Mouse (Mus musculus) midbrain, postnatal 0 days (tissue): ENCODE measurements around the gene Tmem54. TPM values are rescaled to one million over a fixed set of nuclear protein-coding genes. Genes with fewer than 3 reads are reported as not detected.

Experiments used
- ATAC-seq: fragments of 200-750 bp; cut with Nextera tagmentation; 2 replicates; pipeline ENCODE4 v1.8.0; 2017; ENCODE audit warnings: moderate number of reproducible peaks, mild to moderate bottlenecking, moderate TSS enrichment, moderate library complexity; ENCODE audit not compliant: low FRiP score
- DNase-seq: peaks from one replicate; pipeline ENCODE4 v3.0.0-alpha.2; 2015; ENCODE audit warnings: low spot score
- H3K27ac ChIP-seq: fragments of 300-500 bp; sonication (generic); 2 replicates; pipeline ENCODE4 v1.5.1; 2014; ENCODE audit warnings: low read depth, mild to moderate bottlenecking, low read length, mixed read lengths
- H3K27me3 ChIP-seq: fragments of 300-500 bp; sonication (generic); 2 replicates; pipeline ENCODE4 v1.6.1; 2014; ENCODE audit warnings: low read length, control low read depth, mixed read lengths; ENCODE audit not compliant: insufficient read depth
- H3K36me3 ChIP-seq: fragments of 300-500 bp; sonication (generic); 2 replicates; pipeline ENCODE4 v1.6.1; 2014; ENCODE audit warnings: low read length, control low read depth, mixed read lengths; ENCODE audit not compliant: insufficient read depth
- H3K4me1 ChIP-seq: fragments of 300-500 bp; sonication (generic); 2 replicates; pipeline ENCODE4 v1.6.1; 2014; ENCODE audit warnings: mild to moderate bottlenecking, control low read depth, antibody characterized with exemption, low read length, mixed read lengths; ENCODE audit not compliant: insufficient read depth
- H3K4me2 ChIP-seq: fragments of 300-500 bp; sonication (generic); 2 replicates; pipeline ENCODE4 v1.6.1; 2014; ENCODE audit warnings: low read depth, mild to moderate bottlenecking, low read length, mixed read lengths; ENCODE audit not compliant: poor library complexity, severe bottlenecking
- H3K4me3 ChIP-seq: fragments of 300-500 bp; sonication (generic); 2 replicates; pipeline ENCODE4 v1.5.1; 2014; ENCODE audit warnings: low read depth, mild to moderate bottlenecking, low read length, moderate library complexity
- H3K9ac ChIP-seq: fragments of 300-500 bp; sonication (generic); replicated peaks from 2 replicates; pipeline ENCODE4 v1.6.1; 2014; ENCODE audit warnings: mild to moderate bottlenecking, low read length, moderate library complexity, mixed read lengths; ENCODE audit not compliant: poor library complexity, severe bottlenecking
- H3K9me3 ChIP-seq: fragments of 300-500 bp; sonication (generic); 2 replicates; pipeline ENCODE4 v1.6.1; 2016; ENCODE audit warnings: low read length, control low read depth
- CTCF ChIP-seq: IDR thresholded peaks from 2 replicates; pipeline ENCODE4 v1.5.1; 2016; ENCODE audit warnings: antibody characterized with exemption, mild to moderate bottlenecking
- WGBS: fragments of 180-500 bp; shearing (Covaris S2); extraction: QIAGEN DNeasy Blood & Tissue Kit; methylation state at CpG from one replicate; pipeline ENCODE4 v1.1.7; 2014; 5-methylcytosine and 5-hydroxymethylcytosine counted together
- polyA plus RNA-seq: library from polyadenylated mRNA; unstranded; fragments of >200 nt; fragmentation: Nextera tagmentation; extraction: Ambion mirVana; gene quantifications from 2 replicates; pipeline ENCODE4 v1.2.1, GENCODE M21; 2015
- total RNA-seq: library from RNA; depleted of rRNA; stranded (reverse); fragments of >200 nt; gene quantifications from 2 replicates; pipeline ENCODE4 v1.2.3, GENCODE M21; 2014

The Tmem54 gene
- total and polyA plus RNA-seq, 2 experiments from 2014 or later, result 0.99 TPM; not detected in 1

DNA sequence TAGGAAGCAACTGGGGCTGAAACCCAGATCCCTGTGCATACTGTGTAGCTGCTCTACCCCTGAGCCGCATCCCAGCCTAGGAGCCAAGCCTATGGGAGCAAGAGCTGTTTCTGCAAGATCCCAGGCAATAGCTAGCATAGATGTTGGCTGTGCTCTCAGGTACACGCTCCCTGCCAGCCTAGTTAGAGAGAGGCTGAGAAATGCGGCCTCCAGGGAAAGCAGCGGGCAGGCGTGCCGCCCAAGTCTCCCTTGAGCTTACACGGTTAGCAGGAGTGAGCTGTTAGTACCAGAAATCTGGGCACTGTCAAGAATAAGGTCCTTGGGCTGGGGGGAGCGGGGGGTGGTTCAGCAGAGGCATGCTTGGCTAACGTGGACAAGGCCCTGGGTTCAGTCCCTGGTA is 20.5 kb upstream of the Tmem54 start:
- no peak for TF ChIP-seq CTCF
- 90% methylated on average over 9 of the region's 9 CpGs for WGBS
- Histone ChIP-seq H3K36me3 (peaks cover 39% of the 10 kb centered on the region), H3K9me3 (no peaks in the 10 kb centered on the region), H3K4me1 (no peaks in the 10 kb centered on the region), H3K9ac (0 out of 2 replicates have a peak overlapping the region, but pooled peaks have one; percentile 8), H3K4me2 (no peak overlapping the region), H3K4me3 (no peak overlapping the region), H3K27ac (no peak overlapping the region), H3K27me3 (no peaks in the 10 kb centered on the region)
- DNase-seq (no peak), ATAC-seq (no peak)

DNA sequence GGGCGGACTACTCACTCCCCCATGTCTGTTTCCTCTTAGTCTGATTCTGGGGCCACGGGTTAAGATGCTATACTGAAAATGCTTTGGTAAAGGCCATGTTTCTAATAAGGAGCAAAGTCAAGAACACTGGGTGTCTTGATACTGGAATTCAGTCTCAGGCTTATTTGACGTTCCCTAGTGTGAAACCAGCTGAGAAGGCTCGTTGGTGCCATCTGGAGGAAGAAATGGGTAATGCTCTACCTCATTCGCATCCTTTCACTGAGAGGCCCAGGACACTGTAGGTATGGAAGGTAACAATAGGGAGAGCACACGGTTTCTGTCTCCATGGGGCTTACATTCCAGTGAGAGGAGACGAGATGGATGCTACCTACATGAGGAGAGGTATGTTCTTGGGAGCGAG is 19.3 kb upstream of the Tmem54 start:
- Histone ChIP-seq H3K4me2 (no peak overlapping the region), H3K4me1 (no peaks in the 10 kb centered on the region), H3K27me3 (no peaks in the 10 kb centered on the region), H3K9me3 (no peaks in the 10 kb centered on the region), H3K4me3 (no peak overlapping the region), H3K36me3 (peaks cover 27% of the 10 kb centered on the region), H3K27ac (no peak overlapping the region), H3K9ac (no peak overlapping the region)
- 29% methylated on average over 8 of the region's 8 CpGs for WGBS
- TF ChIP-seq CTCF, result peak; percentile 98
- ATAC-seq (no peak), DNase-seq (peak; percentile 82)

DNA sequence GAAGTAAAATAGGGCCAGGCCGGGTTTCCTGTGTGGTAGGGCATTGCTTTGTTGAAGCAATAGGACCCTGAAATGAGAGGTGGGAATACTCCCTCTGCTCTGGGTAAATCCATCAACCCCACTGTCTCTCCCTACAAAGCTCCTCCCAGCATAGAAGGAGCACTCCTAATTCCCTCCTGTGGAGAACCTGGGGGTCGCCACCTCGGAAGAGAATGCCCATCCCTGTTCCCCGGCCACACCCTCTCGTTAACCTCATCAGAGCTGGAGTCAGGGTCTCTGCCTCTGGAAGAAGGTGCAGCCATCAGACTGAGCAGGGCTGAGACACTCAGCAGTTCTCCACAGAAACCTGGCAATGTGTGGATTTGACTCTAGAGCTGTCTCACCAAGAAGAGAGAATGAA is 17.5 kb upstream of the Tmem54 start:
- peaks cover 17% of the 10 kb centered on the region for H3K36me3 ChIP-seq
- H3K9ac ChIP-seq, result no peak overlapping the region
- H3K9me3 ChIP-seq, result no peaks in the 10 kb centered on the region
- 64% methylated on average over 5 of the region's 5 CpGs for WGBS
- no peak overlapping the region for H3K4me2 ChIP-seq
- TF ChIP-seq CTCF, result no peak
- H3K27ac ChIP-seq, result no peak overlapping the region
- no peak overlapping the region for H3K4me3 ChIP-seq
- DNase-seq, result no peak
- H3K27me3 ChIP-seq, result no peaks in the 10 kb centered on the region
- ATAC-seq, result no peak
- no peaks in the 10 kb centered on the region for H3K4me1 ChIP-seq

DNA sequence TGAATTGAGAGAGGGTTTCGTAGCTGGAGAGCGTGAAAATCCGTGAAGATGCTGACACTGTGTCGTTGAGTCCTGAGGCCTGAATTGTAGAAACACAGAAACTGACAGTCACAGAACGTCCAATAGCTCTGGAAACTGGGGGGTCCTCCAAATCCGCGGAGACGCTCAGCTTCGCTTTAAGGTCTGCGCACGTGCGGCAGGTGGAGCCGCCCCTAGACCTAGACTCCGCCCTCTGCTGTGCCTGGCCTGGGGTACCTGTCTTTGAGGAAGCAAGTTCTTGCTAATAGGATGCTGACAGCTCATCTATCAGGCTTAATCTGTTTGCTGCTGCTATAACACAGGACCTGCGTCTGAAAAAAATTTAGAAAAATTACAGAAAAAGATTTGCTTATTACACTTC is 10.1 kb upstream of the Tmem54 start:
- no peak for TF ChIP-seq CTCF
- DNase-seq, result no peak
- Histone ChIP-seq H3K27me3 (no peaks in the 10 kb centered on the region), H3K4me1 (no peaks in the 10 kb centered on the region), H3K27ac (no peak overlapping the region), H3K4me2 (no peak overlapping the region), H3K9ac (no peak overlapping the region), H3K4me3 (no peak overlapping the region), H3K36me3 (no peaks in the 10 kb centered on the region), H3K9me3 (no peaks in the 10 kb centered on the region)
- no peak for ATAC-seq
- 37% methylated on average over 15 of the region's 15 CpGs for WGBS

DNA sequence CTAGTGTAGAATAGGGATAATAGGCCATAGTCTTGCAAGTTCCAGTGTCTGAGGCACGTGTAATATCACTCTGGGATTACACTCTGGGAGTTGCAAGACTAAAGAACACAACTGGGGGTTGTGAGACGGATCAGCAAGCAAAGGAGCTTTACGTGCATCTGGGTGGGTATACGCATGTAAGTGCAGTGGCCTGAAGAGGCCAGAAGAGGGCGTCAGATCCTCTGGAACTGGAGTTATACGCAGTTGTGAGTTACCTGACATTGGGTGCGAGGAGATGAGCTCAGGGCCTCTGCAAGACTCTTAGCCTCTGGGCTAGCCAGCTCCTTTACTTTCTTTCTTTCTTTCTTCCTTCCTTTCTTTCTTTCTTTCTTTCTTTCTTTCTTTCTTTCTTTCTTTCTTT is 8.3 kb upstream of the Tmem54 start:
- Histone ChIP-seq H3K4me2 (no peak overlapping the region), H3K27me3 (no peaks in the 10 kb centered on the region), H3K9me3 (no peaks in the 10 kb centered on the region), H3K27ac (no peak overlapping the region), H3K36me3 (no peaks in the 10 kb centered on the region), H3K4me1 (no peaks in the 10 kb centered on the region), H3K4me3 (no peak overlapping the region), H3K9ac (no peak overlapping the region)
- 0 out of 2 replicates have a peak, but pooled peaks have one; percentile 9 for TF ChIP-seq CTCF
- ATAC-seq (no peak), DNase-seq (no peak)
- 77% methylated on average over 7 of the region's 7 CpGs for WGBS

DNA sequence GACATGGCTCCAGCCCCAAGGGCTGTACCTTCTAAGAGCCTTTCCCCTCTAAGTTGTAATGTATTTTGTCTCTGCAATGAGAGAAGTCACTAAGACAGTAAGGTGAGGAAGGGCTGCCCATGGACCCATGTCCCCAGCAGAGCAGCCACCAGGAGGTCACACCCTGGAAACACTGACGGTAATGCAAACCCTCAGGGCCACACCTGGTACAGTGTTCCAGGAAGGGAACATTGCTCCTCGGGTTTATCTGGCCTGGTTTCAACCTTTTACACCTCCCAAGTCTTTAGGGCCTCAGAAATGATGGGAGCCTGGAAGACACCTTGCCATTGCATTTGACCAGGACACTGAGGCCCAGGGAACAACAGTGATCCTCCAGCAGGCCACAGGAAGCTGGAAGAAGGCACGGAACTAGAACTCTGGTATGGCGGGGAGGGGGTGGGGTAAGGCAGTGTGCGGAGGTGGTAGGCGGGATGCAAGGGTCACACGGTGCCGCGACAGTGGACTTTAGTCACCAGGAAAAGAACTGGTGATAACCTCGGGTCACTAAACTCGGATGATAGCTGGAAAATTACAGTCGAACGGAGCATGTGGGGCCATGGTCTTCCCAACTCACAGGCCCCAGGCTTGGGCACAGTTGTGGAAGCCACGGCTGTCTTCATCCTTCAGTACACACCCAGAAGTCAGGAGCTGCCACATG is 3.1 kb upstream of the Tmem54 start:
- Histone ChIP-seq H3K27me3 (peaks cover 28% of the 10 kb centered on the region), H3K9me3 (no peaks in the 10 kb centered on the region), H3K4me3 (no peak overlapping the region), H3K27ac (no peak overlapping the region), H3K36me3 (no peaks in the 10 kb centered on the region), H3K4me1 (no peaks in the 10 kb centered on the region), H3K9ac (no peak overlapping the region), H3K4me2 (no peak overlapping the region)
- TF ChIP-seq CTCF, result no peak
- WGBS, result 85% methylated on average over 14 of the region's 14 CpGs
- ATAC-seq (no peak), DNase-seq (no peak)
